Mouse (Mus musculus): Measurements from ENCODE around the gene Fat1. TPM values are rescaled to one million over a fixed set of nuclear protein-coding genes. Genes with fewer than 3 reads are reported as not detected.

The Fat1 gene
- polyA plus RNA-seq, 1 experiment, result 24.4 TPM

DNA sequence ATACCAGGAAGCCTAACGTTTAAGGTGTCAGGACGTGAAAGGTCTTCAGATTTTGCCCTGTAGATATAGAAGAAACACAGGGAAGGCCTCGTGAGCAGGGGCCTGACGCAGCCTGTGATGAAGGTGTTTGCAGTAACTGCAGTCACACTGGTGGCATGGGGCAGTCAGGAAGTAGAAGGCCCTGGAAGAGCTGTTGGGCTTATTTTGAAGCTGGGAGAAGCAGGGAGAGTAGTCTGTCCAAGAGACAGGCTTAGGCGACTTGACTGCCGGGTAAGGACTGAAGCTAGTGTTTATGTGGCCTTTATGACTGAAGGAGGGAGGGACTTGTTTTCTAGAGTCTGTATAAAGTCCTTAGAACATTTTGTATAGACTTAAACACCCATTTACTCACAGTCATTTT lies 57.4 kb downstream of the Fat1 start:
- no peak overlapping the region for H3K4me3 ChIP-seq (ENCODE audit: insufficient read depth, poor library complexity, severe bottlenecking)
- peaks cover 3% of the 10 kb centered on the region for H3K79me3 ChIP-seq (ENCODE audit: low read depth)
- H3ac ChIP-seq (ENCODE audit: control insufficient read depth, insufficient read length, low read depth), result no peak overlapping the region
- TF ChIP-seq USF1 (IDR thresholded peaks at IDR 0.05; ENCODE audit: low read depth), result no peak
- TF ChIP-seq CEBPB (IDR thresholded peaks at IDR 0.05; ENCODE audit: low read depth), result no peak
- TF ChIP-seq MAX (IDR thresholded peaks at IDR 0.05), result no peak
- TF ChIP-seq MYOD1 (IDR thresholded peaks at IDR 0.05; ENCODE audit: control insufficient read depth, insufficient read length, low read depth), result no peak
- no peak for TF ChIP-seq MYOG (IDR thresholded peaks at IDR 0.05; ENCODE audit: control insufficient read depth, extremely low read depth, insufficient read length)
- no peak for TF ChIP-seq FOSL1 (IDR thresholded peaks at IDR 0.05; ENCODE audit: insufficient read depth, low read length, poor library complexity, severe bottlenecking)
- TF ChIP-seq CTCF (IDR thresholded peaks at IDR 0.05; ENCODE audit: control insufficient read depth, insufficient read depth, insufficient read length), result no peak
- peaks cover 11% of the 10 kb centered on the region for H3K79me2 ChIP-seq (ENCODE audit: control insufficient read depth, insufficient read depth)
- no peaks in the 10 kb centered on the region for H3K27me3 ChIP-seq (ENCODE audit: control insufficient read depth, insufficient read depth, insufficient read length)
- H3K36me3 ChIP-seq (ENCODE audit: control insufficient read depth, insufficient read depth), result peaks cover 34% of the 10 kb centered on the region

DNA sequence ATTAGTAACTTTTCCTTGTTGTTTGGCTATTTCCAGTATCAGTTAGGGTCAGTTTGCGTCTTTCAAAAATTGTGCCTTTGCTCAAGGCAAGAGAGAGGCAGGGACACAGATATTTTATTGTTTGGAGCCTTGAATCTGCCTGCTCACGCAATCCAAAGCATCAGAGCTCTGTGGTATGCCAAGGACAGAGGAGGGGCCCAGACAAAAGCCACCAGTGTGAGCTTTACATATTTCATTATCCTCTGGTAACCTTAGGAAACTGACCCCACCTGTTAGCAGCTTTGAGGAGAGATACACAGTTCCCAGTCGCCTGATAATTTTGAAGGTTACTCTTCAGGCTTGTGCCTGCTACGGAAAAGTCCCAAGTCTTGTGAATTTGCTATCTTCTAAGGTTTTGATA lies 58.1 kb downstream of the Fat1 start:
- peaks cover 11% of the 10 kb centered on the region for H3K79me2 ChIP-seq (ENCODE audit: control insufficient read depth, insufficient read depth)
- no peak overlapping the region for H3ac ChIP-seq (ENCODE audit: control insufficient read depth, insufficient read length, low read depth)
- peaks cover 40% of the 10 kb centered on the region for H3K36me3 ChIP-seq (ENCODE audit: control insufficient read depth, insufficient read depth)
- H3K79me3 ChIP-seq (ENCODE audit: low read depth), result peaks cover 3% of the 10 kb centered on the region
- TF ChIP-seq MAX (IDR thresholded peaks at IDR 0.05), result no peak
- TF ChIP-seq USF1 (IDR thresholded peaks at IDR 0.05; ENCODE audit: low read depth), result no peak
- TF ChIP-seq MYOD1 (IDR thresholded peaks at IDR 0.05; ENCODE audit: control insufficient read depth, insufficient read length, low read depth), result no peak
- no peak for TF ChIP-seq CTCF (IDR thresholded peaks at IDR 0.05; ENCODE audit: control insufficient read depth, insufficient read depth, insufficient read length)
- TF ChIP-seq CEBPB (IDR thresholded peaks at IDR 0.05; ENCODE audit: low read depth), result no peak
- TF ChIP-seq MYOG (IDR thresholded peaks at IDR 0.05; ENCODE audit: control insufficient read depth, extremely low read depth, insufficient read length), result no peak
- TF ChIP-seq FOSL1 (IDR thresholded peaks at IDR 0.05; ENCODE audit: insufficient read depth, low read length, poor library complexity, severe bottlenecking), result no peak
- H3K4me3 ChIP-seq (ENCODE audit: insufficient read depth, poor library complexity, severe bottlenecking), result no peak overlapping the region
- no peaks in the 10 kb centered on the region for H3K27me3 ChIP-seq (ENCODE audit: control insufficient read depth, insufficient read depth, insufficient read length)

DNA sequence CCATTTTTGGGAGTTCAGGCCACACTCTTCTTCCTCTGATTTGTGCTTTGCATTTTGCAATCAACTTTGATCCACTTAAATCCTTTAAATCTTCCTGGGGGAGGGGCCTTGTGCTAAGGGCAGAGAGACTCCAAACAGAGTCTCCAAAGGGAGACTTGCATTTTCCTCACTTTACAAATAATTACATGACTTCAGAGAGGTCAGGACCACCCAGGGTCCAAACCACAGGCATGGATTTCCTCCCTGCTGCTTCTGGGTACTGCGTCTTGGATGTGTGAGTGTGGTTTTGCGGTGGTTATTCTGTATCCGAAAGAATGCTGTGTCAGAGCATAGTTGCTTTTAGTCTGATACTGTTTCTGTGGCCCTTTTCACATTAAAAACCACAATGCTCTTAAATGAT lies 61.2 kb downstream of the Fat1 start:
- H3K27me3 ChIP-seq (ENCODE audit: control insufficient read depth, insufficient read depth, insufficient read length), result no peaks in the 10 kb centered on the region
- TF ChIP-seq MYOG (IDR thresholded peaks at IDR 0.05; ENCODE audit: control insufficient read depth, extremely low read depth, insufficient read length), result no peak
- no peak for TF ChIP-seq FOSL1 (IDR thresholded peaks at IDR 0.05; ENCODE audit: insufficient read depth, low read length, poor library complexity, severe bottlenecking)
- TF ChIP-seq MYOD1 (IDR thresholded peaks at IDR 0.05; ENCODE audit: control insufficient read depth, insufficient read length, low read depth), result no peak
- TF ChIP-seq MAX (IDR thresholded peaks at IDR 0.05), result no peak
- TF ChIP-seq CEBPB (IDR thresholded peaks at IDR 0.05; ENCODE audit: low read depth), result no peak
- TF ChIP-seq CTCF (IDR thresholded peaks at IDR 0.05; ENCODE audit: control insufficient read depth, insufficient read depth, insufficient read length), result no peak
- TF ChIP-seq USF1 (IDR thresholded peaks at IDR 0.05; ENCODE audit: low read depth), result no peak
- H3ac ChIP-seq (ENCODE audit: control insufficient read depth, insufficient read length, low read depth), result no peak overlapping the region
- peaks cover 5% of the 10 kb centered on the region for H3K79me3 ChIP-seq (ENCODE audit: low read depth)
- peaks cover 26% of the 10 kb centered on the region for H3K36me3 ChIP-seq (ENCODE audit: control insufficient read depth, insufficient read depth)
- H3K4me3 ChIP-seq (ENCODE audit: insufficient read depth, poor library complexity, severe bottlenecking), result no peak overlapping the region
- H3K79me2 ChIP-seq (ENCODE audit: control insufficient read depth, insufficient read depth), result peaks cover 18% of the 10 kb centered on the region

DNA sequence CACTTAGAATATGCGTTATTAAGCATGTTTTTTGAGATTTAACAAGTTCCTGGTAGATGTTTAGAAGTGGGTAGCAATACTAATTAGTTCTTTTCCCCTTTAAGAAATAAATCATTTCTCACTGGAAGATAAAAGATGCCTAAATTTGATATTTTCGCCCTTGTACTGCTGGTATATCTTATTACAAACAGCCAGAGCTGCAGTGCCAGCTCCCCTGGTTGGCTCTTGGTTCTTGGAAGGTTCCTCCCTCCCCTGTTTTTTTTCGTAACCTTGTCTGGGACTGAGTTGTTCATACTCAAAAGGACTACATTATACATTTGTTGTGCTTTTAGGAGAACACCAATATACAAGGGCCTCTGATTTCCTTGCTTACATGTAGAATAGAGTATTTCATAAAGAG lies 62.1 kb downstream of the Fat1 start:
- TF ChIP-seq MYOG (IDR thresholded peaks at IDR 0.05; ENCODE audit: control insufficient read depth, extremely low read depth, insufficient read length), result no peak
- TF ChIP-seq CEBPB (IDR thresholded peaks at IDR 0.05; ENCODE audit: low read depth), result no peak
- TF ChIP-seq USF1 (IDR thresholded peaks at IDR 0.05; ENCODE audit: low read depth), result no peak
- TF ChIP-seq MYOD1 (IDR thresholded peaks at IDR 0.05; ENCODE audit: control insufficient read depth, insufficient read length, low read depth), result no peak
- no peak for TF ChIP-seq MAX (IDR thresholded peaks at IDR 0.05)
- no peak for TF ChIP-seq FOSL1 (IDR thresholded peaks at IDR 0.05; ENCODE audit: insufficient read depth, low read length, poor library complexity, severe bottlenecking)
- TF ChIP-seq CTCF (IDR thresholded peaks at IDR 0.05; ENCODE audit: control insufficient read depth, insufficient read depth, insufficient read length), result no peak
- Histone ChIP-seq H3K79me2 (ENCODE audit: control insufficient read depth, insufficient read depth) (peaks cover 18% of the 10 kb centered on the region), H3K36me3 (ENCODE audit: control insufficient read depth, insufficient read depth) (peaks cover 19% of the 10 kb centered on the region), H3K27me3 (ENCODE audit: control insufficient read depth, insufficient read depth, insufficient read length) (no peaks in the 10 kb centered on the region), H3K4me3 (ENCODE audit: insufficient read depth, poor library complexity, severe bottlenecking) (no peak overlapping the region), H3K79me3 (ENCODE audit: low read depth) (peaks cover 7% of the 10 kb centered on the region), H3ac (ENCODE audit: control insufficient read depth, insufficient read length, low read depth) (no peak overlapping the region)

DNA sequence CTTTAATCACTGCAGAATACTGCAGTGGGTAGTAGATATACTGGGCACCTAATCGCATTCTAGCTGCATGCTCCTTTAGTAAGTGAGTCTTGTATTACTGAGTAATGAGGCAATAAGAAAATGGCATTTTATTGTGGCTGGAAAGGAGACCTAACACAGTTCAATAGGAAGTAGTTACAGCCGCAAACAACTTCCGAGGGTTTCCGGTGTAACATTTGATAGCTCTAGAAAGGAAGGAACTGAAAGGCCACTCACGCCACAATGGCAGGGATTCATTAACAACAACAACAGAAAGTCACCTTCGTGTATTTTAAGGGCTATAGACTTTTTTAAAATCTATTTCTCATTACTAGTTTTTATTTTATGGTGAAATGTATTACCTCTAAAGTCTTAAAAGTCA lies 62.6 kb downstream of the Fat1 start:
- Histone ChIP-seq H3K27me3 (ENCODE audit: control insufficient read depth, insufficient read depth, insufficient read length) (no peaks in the 10 kb centered on the region), H3K4me3 (ENCODE audit: insufficient read depth, poor library complexity, severe bottlenecking) (no peak overlapping the region), H3K36me3 (ENCODE audit: control insufficient read depth, insufficient read depth) (peaks cover 16% of the 10 kb centered on the region), H3ac (ENCODE audit: control insufficient read depth, insufficient read length, low read depth) (no peak overlapping the region), H3K79me2 (ENCODE audit: control insufficient read depth, insufficient read depth) (peaks cover 21% of the 10 kb centered on the region), H3K79me3 (ENCODE audit: low read depth) (peaks cover 7% of the 10 kb centered on the region)
- TF ChIP-seq FOSL1 (IDR thresholded peaks at IDR 0.05; ENCODE audit: insufficient read depth, low read length, poor library complexity, severe bottlenecking) (no peak), MYOG (IDR thresholded peaks at IDR 0.05; ENCODE audit: control insufficient read depth, extremely low read depth, insufficient read length) (no peak)

DNA sequence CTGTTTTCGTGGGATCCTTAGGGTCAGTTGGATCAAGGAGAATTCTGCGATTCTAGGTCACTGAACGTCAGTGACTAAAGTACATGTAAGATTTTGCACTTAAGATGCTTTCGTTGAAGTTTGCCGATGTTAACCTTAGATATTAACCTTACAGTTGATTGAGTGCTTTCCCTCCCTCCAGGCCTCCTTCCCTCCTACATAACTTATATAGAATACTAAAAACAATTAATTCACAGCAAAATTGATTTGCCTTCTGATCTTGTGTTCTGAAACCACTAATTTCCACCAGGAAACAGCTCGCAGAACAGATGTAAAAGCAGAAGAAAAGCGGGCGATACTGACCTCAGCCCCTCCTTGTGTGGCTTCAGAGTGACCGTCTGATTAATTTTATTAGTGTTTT lies 63.0 kb downstream of the Fat1 start:
- no peak overlapping the region for H3K4me3 ChIP-seq (ENCODE audit: insufficient read depth, poor library complexity, severe bottlenecking)
- no peaks in the 10 kb centered on the region for H3K27me3 ChIP-seq (ENCODE audit: control insufficient read depth, insufficient read depth, insufficient read length)
- H3K36me3 ChIP-seq (ENCODE audit: control insufficient read depth, insufficient read depth), result peaks cover 16% of the 10 kb centered on the region
- no peak for TF ChIP-seq MYOD1 (IDR thresholded peaks at IDR 0.05; ENCODE audit: control insufficient read depth, insufficient read length, low read depth)
- no peak for TF ChIP-seq USF1 (IDR thresholded peaks at IDR 0.05; ENCODE audit: low read depth)
- no peak for TF ChIP-seq CEBPB (IDR thresholded peaks at IDR 0.05; ENCODE audit: low read depth)
- no peak for TF ChIP-seq FOSL1 (IDR thresholded peaks at IDR 0.05; ENCODE audit: insufficient read depth, low read length, poor library complexity, severe bottlenecking)
- no peak for TF ChIP-seq MYOG (IDR thresholded peaks at IDR 0.05; ENCODE audit: control insufficient read depth, extremely low read depth, insufficient read length)
- no peak for TF ChIP-seq MAX (IDR thresholded peaks at IDR 0.05)
- peaks cover 7% of the 10 kb centered on the region for H3K79me3 ChIP-seq (ENCODE audit: low read depth)
- no peak overlapping the region for H3ac ChIP-seq (ENCODE audit: control insufficient read depth, insufficient read length, low read depth)
- H3K79me2 ChIP-seq (ENCODE audit: control insufficient read depth, insufficient read depth), result peaks cover 26% of the 10 kb centered on the region

All from C2C12 (cell line).